Mouse (Mus musculus) midbrain, postnatal 0 days (tissue): ENCODE data around the gene Rbl1. TPM values are rescaled to one million over a fixed set of nuclear protein-coding genes. Genes with fewer than 3 reads are reported as not detected.
A peak's percentile ranks its signal among the peaks of the same experiment; 100 is the strongest.

Source experiments
- ATAC-seq: fragments of 200-750 bp; cut with Nextera tagmentation; 2 replicates; pipeline ENCODE4 v1.8.0; 2017; ENCODE audit warnings: moderate number of reproducible peaks, mild to moderate bottlenecking, moderate TSS enrichment, moderate library complexity; ENCODE audit not compliant: low FRiP score
- DNase-seq: peaks from one replicate; pipeline ENCODE4 v3.0.0-alpha.2; 2015; ENCODE audit warnings: low spot score
- H3K27ac ChIP-seq: fragments of 300-500 bp; sonication (generic); 2 replicates; pipeline ENCODE4 v1.5.1; 2014; ENCODE audit warnings: low read depth, mild to moderate bottlenecking, low read length, mixed read lengths
- H3K27me3 ChIP-seq: fragments of 300-500 bp; sonication (generic); 2 replicates; pipeline ENCODE4 v1.6.1; 2014; ENCODE audit warnings: low read length, control low read depth, mixed read lengths; ENCODE audit not compliant: insufficient read depth
- H3K36me3 ChIP-seq: fragments of 300-500 bp; sonication (generic); 2 replicates; pipeline ENCODE4 v1.6.1; 2014; ENCODE audit warnings: low read length, control low read depth, mixed read lengths; ENCODE audit not compliant: insufficient read depth
- H3K4me1 ChIP-seq: fragments of 300-500 bp; sonication (generic); 2 replicates; pipeline ENCODE4 v1.6.1; 2014; ENCODE audit warnings: mild to moderate bottlenecking, control low read depth, antibody characterized with exemption, low read length, mixed read lengths; ENCODE audit not compliant: insufficient read depth
- H3K4me2 ChIP-seq: fragments of 300-500 bp; sonication (generic); 2 replicates; pipeline ENCODE4 v1.6.1; 2014; ENCODE audit warnings: low read depth, mild to moderate bottlenecking, low read length, mixed read lengths; ENCODE audit not compliant: poor library complexity, severe bottlenecking
- H3K4me3 ChIP-seq: fragments of 300-500 bp; sonication (generic); 2 replicates; pipeline ENCODE4 v1.5.1; 2014; ENCODE audit warnings: low read depth, mild to moderate bottlenecking, low read length, moderate library complexity
- H3K9ac ChIP-seq: fragments of 300-500 bp; sonication (generic); replicated peaks from 2 replicates; pipeline ENCODE4 v1.6.1; 2014; ENCODE audit warnings: mild to moderate bottlenecking, low read length, moderate library complexity, mixed read lengths; ENCODE audit not compliant: poor library complexity, severe bottlenecking
- H3K9me3 ChIP-seq: fragments of 300-500 bp; sonication (generic); 2 replicates; pipeline ENCODE4 v1.6.1; 2016; ENCODE audit warnings: low read length, control low read depth
- CTCF ChIP-seq: IDR thresholded peaks from 2 replicates; pipeline ENCODE4 v1.5.1; 2016; ENCODE audit warnings: antibody characterized with exemption, mild to moderate bottlenecking
- WGBS: fragments of 180-500 bp; shearing (Covaris S2); extraction: QIAGEN DNeasy Blood & Tissue Kit; methylation state at CpG from one replicate; pipeline ENCODE4 v1.1.7; 2014; 5-methylcytosine and 5-hydroxymethylcytosine counted together
- polyA plus RNA-seq: library from polyadenylated mRNA; unstranded; fragments of >200 nt; fragmentation: Nextera tagmentation; extraction: Ambion mirVana; gene quantifications from 2 replicates; pipeline ENCODE4 v1.2.1, GENCODE M21; 2015
- total RNA-seq: library from RNA; depleted of rRNA; stranded (reverse); fragments of >200 nt; gene quantifications from 2 replicates; pipeline ENCODE4 v1.2.3, GENCODE M21; 2014

Gene Rbl1
- total and polyA plus RNA-seq, 2 experiments from 2014 or later = 3.8 to 8.0 TPM

DNA sequence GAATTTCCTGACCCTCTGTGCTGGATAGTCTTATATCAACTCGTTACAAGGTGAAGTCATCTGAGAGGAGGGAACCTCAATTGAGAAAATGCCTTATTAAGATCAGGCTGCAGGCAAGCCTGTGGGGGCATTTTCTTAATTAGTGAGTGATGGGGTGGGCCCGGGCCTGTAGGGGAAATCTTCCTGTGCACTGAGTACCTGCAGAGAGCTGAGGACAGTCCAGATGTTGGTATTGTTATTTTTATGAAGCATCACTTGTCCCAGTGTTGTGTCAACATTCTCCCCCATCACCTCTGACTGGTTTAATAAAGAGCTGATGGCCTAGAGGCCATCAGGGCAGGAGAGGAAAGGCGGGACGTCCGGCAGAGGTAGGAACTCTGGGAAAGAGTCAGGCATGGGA lies 60.2 kb downstream of the Rbl1 start:
- no peaks in the 10 kb centered on the region for H3K4me1 ChIP-seq
- TF ChIP-seq CTCF = no peak
- H3K4me2 ChIP-seq = no peak overlapping the region
- no peaks in the 10 kb centered on the region for H3K27me3 ChIP-seq
- 76% methylated on average over 5 of the region's 5 CpGs for WGBS
- ATAC-seq (no peak), DNase-seq (no peak)
- no peaks in the 10 kb centered on the region for H3K9me3 ChIP-seq
- H3K4me3 ChIP-seq = no peak overlapping the region
- H3K9ac ChIP-seq = no peak overlapping the region
- no peak overlapping the region for H3K27ac ChIP-seq
- H3K36me3 ChIP-seq = no peaks in the 10 kb centered on the region

DNA sequence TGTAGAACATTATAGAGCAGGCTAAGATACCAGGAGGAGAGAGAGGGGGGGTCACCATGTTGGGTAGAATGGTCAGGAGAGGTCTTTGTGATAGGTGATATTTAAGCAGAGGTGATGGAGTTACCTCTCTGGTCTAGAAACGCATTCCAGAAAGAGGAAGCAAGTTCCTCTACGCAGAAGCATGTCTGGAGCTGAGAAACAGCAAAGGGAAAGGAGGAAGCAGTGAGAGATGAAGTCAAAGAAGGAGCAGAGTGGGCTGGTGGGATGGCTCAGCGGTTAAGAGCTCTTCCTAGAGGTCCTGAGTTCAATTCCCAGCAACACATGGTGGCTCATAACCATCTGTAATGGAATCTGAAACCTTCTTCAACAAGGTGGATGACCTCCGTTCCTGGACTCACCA lies 62.4 kb downstream of the Rbl1 start:
- 90% methylated on average over 4 of the region's 4 CpGs for WGBS
- no peaks in the 10 kb centered on the region for H3K27me3 ChIP-seq
- DNase-seq (no peak), ATAC-seq (no peak)
- H3K9me3 ChIP-seq = no peaks in the 10 kb centered on the region
- no peaks in the 10 kb centered on the region for H3K36me3 ChIP-seq
- no peaks in the 10 kb centered on the region for H3K4me1 ChIP-seq
- no peak overlapping the region for H3K9ac ChIP-seq
- TF ChIP-seq CTCF = no peak
- H3K4me2 ChIP-seq = no peak overlapping the region
- no peak overlapping the region for H3K27ac ChIP-seq
- no peak overlapping the region for H3K4me3 ChIP-seq

DNA sequence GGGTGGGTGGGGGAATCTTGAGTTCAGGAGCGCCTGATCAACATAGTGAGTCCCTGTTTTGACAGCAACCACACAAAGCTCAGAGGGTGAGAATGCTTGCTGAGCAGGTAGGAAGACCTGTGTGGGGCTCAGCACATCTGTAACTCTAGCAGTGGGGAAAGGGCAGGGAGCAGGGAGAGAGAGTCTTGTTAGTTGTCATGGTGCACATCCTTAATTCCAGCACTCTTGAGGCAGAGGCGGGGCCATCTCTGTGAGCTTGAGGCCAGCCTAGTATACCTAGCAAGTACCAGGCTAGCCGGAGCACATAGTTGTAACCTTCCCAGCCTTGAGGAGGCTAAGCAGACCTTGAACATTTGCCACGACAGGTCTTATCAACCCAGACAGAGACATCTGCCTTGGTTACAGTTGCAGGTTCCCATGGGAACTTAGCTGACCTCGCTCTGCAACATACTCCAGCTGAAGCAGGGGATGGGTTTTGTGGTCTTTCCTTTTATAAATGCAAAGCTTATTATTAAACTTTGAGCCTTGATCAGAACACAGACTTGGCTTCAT lies 65.0 kb downstream of the Rbl1 start:
- Histone ChIP-seq H3K9me3 (no peaks in the 10 kb centered on the region), H3K9ac (no peak overlapping the region), H3K4me1 (no peaks in the 10 kb centered on the region), H3K4me3 (no peak overlapping the region), H3K27ac (no peak overlapping the region), H3K36me3 (no peaks in the 10 kb centered on the region), H3K27me3 (no peaks in the 10 kb centered on the region), H3K4me2 (no peak overlapping the region)
- no peak for TF ChIP-seq CTCF
- ATAC-seq (no peak), DNase-seq (no peak)
- WGBS = 91% methylated on average over 5 of the region's 5 CpGs

DNA sequence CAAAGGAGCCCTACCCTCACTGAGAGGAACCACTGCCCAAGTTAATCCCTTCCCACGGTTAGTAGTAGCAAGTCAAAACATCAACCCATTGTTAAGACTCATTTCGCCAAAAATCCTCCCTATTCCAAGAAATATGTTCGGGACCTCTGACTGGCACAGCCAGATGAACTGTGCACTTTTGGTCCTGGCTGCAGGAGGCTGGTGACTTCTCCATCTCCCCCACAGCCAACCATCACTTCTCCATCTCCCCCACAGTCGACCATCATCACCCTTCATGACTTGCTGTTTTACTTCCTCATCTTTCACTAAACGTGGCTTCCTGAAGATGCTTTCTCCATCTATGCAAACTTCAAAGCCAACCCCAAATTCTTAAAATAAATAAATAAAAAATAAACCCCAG lies 65.5 kb downstream of the Rbl1 start:
- Histone ChIP-seq H3K27me3 (no peaks in the 10 kb centered on the region), H3K9ac (no peak overlapping the region), H3K27ac (no peak overlapping the region), H3K4me3 (no peak overlapping the region), H3K36me3 (no peaks in the 10 kb centered on the region), H3K4me2 (no peak overlapping the region), H3K9me3 (no peaks in the 10 kb centered on the region), H3K4me1 (no peaks in the 10 kb centered on the region)
- DNase-seq (no peak), ATAC-seq (no peak)
- 81% methylated on average over 5 of the region's 5 CpGs for WGBS
- TF ChIP-seq CTCF = no peak

DNA sequence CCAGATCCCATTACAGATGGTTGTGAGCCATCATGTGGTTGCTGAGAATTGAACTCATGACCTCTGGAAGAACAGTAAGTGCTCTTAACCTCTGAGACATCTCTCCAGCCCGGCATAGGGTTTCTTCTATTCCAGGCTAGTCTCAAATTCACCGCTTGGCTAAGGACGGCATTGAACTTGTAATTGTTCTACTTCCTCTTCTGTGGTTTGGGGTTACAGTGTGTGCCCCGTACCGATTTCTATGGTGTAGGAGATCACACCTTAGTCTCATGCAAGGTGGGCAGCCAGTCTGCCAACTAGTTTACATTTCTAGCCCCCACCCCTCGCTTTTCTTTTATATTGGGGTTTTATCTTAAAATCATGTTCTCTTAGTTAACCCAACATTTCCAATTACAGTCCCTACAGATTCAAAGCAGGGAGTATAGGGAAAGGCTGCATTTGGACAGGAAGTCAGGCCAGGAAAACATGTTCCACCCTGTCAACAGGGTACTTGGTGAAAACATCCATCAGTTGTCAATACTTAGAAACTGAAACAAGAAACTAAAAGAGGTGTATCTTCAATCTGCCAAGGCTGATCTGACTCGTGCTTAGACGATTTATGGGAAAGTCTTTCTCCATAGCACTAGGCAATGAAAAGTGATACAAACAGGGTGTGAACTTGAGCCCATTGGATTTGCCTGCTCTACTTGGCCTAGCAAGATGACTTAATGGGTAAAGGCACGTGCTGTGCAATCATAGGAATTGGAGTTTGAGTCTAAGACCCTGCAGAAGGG lies 66.2 kb downstream of the Rbl1 start:
- ATAC-seq (no peak), DNase-seq (no peak)
- no peaks in the 10 kb centered on the region for H3K27me3 ChIP-seq
- no peaks in the 10 kb centered on the region for H3K9me3 ChIP-seq
- no peak overlapping the region for H3K4me3 ChIP-seq
- H3K9ac ChIP-seq = no peak overlapping the region
- no peak for TF ChIP-seq CTCF
- H3K36me3 ChIP-seq = no peaks in the 10 kb centered on the region
- H3K27ac ChIP-seq = no peak overlapping the region
- H3K4me2 ChIP-seq = no peak overlapping the region
- WGBS = 91% methylated on average over 9 of the region's 9 CpGs
- H3K4me1 ChIP-seq = no peaks in the 10 kb centered on the region

DNA sequence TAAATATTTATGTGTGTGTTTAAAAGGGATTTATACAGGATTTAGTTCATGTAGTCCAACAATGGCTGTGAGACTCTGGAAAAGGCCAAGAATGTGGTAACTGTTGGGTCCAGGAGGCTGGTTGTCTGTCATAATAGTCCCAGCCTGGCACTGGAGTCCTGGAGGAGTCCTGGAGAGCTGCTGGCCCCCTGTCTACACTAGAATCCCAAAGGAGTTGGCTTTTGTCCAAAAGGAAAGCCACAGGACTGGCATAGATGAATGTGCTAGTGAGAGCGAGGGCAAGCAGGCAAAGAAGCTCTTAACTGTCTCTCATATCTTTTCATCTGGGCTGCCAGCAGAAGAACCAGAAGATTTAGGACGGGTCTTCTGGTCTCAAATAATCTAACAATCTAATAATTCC lies 67.7 kb downstream of the Rbl1 start:
- peak; percentile 14 for DNase-seq
- TF ChIP-seq CTCF = no peak
- no peak for ATAC-seq

More for the DNA sequence above, 67.7 kb downstream of the Rbl1 start:
- no peak overlapping the region for H3K4me3 ChIP-seq
- no peaks in the 10 kb centered on the region for H3K36me3 ChIP-seq
- no peak overlapping the region for H3K4me2 ChIP-seq
- H3K27me3 ChIP-seq = no peaks in the 10 kb centered on the region
- WGBS = 78% methylated on average over 2 of the region's 2 CpGs
- no peaks in the 10 kb centered on the region for H3K4me1 ChIP-seq
- H3K9ac ChIP-seq = no peak overlapping the region
- H3K27ac ChIP-seq = no peak overlapping the region
- no peaks in the 10 kb centered on the region for H3K9me3 ChIP-seq
